Mouse (Mus musculus) cerebellum, adult 2 months (tissue): ENCODE results near the gene Asb18. TPM values are rescaled to one million over a fixed set of nuclear protein-coding genes. Genes with fewer than 3 reads are reported as not detected.

ENCODE experiments used
- DNase-seq, 2 experiments: peaks; one replicate each; pipeline ENCODE4 v3.0.0; 2021
- H3K27ac ChIP-seq: fragments of 200-500 bp; 2 replicates; pipeline ENCODE4 v1.5.1; 2012; ENCODE audit warnings: low read length, control low read depth, inconsistent platforms; ENCODE audit not compliant: insufficient read depth
- H3K27me3 ChIP-seq: fragments of 200-500 bp; 2 replicates; pipeline ENCODE4 v1.6.1; 2012; ENCODE audit warnings: inconsistent platforms, mild to moderate bottlenecking, low read length, moderate library complexity; ENCODE audit not compliant: control insufficient read depth, insufficient read depth
- H3K4me1 ChIP-seq: fragments of 200-500 bp; 2 replicates; pipeline ENCODE4 v1.6.1; 2011; ENCODE audit warnings: low read length; ENCODE audit not compliant: control insufficient read depth, insufficient read depth
- H3K4me3 ChIP-seq: fragments of 200-500 bp; replicated peaks from 2 replicates; pipeline ENCODE3; 2011; ENCODE audit warnings: mild to moderate bottlenecking, low read depth, low read length, control low read depth; ENCODE audit not compliant: insufficient read depth
- CTCF ChIP-seq: fragments of 200-500 bp; IDR thresholded peaks from 2 replicates; pipeline ENCODE4 v1.5.1; 2011; ENCODE audit warnings: low read depth, mild to moderate bottlenecking, control low read depth, low read length, moderate library complexity, borderline replicate concordance; ENCODE audit not compliant: insufficient read depth
- POLR2A ChIP-seq: fragments of 200-500 bp; IDR thresholded peaks from 2 replicates; pipeline ENCODE4 v1.6.1; 2011; ENCODE audit warnings: low read length, control low read depth, borderline replicate concordance; ENCODE audit not compliant: insufficient read depth
- WGBS: fragments of 180-500 bp; shearing (Covaris S2); methylation state at CpG from one replicate; pipeline ENCODE4 v1.1.7; 2018; 5-methylcytosine and 5-hydroxymethylcytosine counted together
- polyA plus RNA-seq: library from polyadenylated mRNA; depleted of rRNA; stranded (reverse); fragments of >200 nt; gene quantifications from 2 replicates; pipeline ENCODE4 v1.2.3, GENCODE M21; 2012

The Asb18 gene
- polyA plus RNA-seq, 1 experiment = 1.5 TPM

DNA sequence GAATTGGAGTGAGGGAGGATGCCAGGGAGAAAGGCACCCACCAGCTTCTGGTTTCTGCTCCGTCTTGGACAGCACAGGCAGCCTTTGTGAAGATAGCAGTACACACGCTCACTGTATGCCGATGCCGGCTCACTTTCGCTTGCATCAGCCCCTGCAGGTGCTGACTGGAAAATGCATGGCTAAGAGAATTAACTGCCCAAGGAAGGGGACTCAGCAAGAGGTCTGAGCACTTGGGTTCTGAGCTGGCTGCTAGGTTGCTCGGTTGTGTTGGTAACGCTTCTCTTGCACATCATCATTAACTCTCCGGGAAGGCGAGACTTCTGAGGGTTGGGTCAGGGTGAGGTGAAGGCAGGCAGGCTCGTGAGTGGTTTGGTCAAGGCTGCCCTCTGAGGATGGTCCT, 92.7 kb downstream of the Asb18 start:
- peaks cover 1% of the 10 kb centered on the region; the same call in 1 of the 2 replicates for H3K27me3 ChIP-seq
- H3K4me1 ChIP-seq = no peaks in the 10 kb centered on the region
- no peak for DNase-seq
- TF ChIP-seq POLR2A (no peak), CTCF (no peak)
- 4% methylated on average over 10 of the region's 10 CpGs for WGBS
- H3K27ac ChIP-seq = no peak overlapping the region
- no peak overlapping the region for H3K4me3 ChIP-seq

DNA sequence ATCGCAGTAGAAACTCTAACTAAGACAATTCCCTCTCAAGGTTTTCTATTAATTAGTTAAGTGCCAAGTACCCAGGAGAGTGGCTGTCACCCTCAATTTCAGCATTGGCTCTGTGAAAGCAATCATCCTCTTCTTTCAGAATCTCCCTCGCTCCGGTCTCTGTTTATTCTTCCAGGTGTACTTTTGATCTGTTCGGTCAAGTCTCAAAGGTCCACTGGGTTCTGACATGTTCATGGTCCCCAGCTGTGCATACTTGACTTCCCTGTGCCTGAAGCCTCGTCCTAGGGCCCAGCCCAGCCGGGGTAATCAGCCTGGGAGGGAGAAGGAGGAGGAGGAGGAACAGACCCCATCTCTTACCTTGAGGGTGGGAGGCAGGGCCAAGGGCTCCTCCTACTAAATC, 95.3 kb downstream of the Asb18 start:
- no peak for DNase-seq
- WGBS = 88% methylated on average over 6 of the region's 6 CpGs
- no peak overlapping the region for H3K4me3 ChIP-seq
- H3K27ac ChIP-seq = no peak overlapping the region
- TF ChIP-seq CTCF = no peak
- TF ChIP-seq POLR2A = no peak
- no peaks in the 10 kb centered on the region for H3K4me1 ChIP-seq
- peaks cover 1% of the 10 kb centered on the region; the same call in 1 of the 2 replicates for H3K27me3 ChIP-seq

DNA sequence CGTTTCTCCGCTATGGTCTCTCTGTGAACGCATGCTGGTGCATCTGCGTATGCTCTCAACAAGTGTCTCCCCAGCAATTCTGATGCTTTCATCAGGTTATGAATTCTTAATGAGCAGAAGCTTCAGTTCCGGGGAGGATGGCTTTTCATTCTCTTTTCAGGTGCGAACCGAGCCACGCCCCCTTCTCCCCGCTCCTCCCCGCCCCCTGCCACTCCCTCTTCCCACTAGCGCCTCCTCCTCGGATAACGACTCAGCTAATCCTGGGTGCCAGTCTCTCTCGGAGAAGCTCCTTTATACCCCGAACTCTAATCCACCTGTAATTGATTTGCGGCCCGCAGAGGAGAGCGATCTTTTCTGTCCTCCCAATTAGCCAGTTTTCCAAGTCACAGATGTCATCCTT, 96.4 kb downstream of the Asb18 start:
- H3K4me3 ChIP-seq = no peak overlapping the region
- H3K4me1 ChIP-seq = no peaks in the 10 kb centered on the region
- TF ChIP-seq POLR2A (no peak), CTCF (no peak)
- no peak overlapping the region for H3K27ac ChIP-seq
- peaks cover 1% of the 10 kb centered on the region; the same call in 1 of the 2 replicates for H3K27me3 ChIP-seq
- 39% methylated on average over 18 of the region's 18 CpGs for WGBS
- no peak for DNase-seq

DNA sequence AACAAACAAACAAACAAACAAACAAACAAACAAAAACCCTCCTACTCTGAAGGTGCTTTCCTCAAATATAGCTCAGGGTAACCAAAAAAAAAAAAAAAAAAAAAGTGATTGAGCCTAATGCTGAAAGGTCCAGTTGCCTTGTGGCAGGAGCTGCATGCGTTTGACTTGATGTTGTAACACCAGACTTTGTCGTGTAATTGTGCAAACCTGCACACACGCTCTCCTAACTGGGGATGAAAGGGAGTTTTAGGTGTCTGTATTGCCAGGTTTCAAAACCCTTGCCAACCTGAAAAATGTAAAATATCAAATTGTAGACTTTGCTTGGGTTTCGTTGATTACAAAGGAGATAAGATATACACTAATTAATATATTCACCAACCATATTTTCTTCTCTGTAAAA, 100.9 kb downstream of the Asb18 start:
- WGBS = 89% methylated on average over 4 of the region's 4 CpGs
- no peak for DNase-seq
- Histone ChIP-seq H3K4me3 (no peak overlapping the region), H3K27ac (no peak overlapping the region), H3K27me3 (no peaks in the 10 kb centered on the region; the same call in 1 of the 2 replicates), H3K4me1 (no peaks in the 10 kb centered on the region)
- TF ChIP-seq CTCF = no peak
- TF ChIP-seq POLR2A = no peak

DNA sequence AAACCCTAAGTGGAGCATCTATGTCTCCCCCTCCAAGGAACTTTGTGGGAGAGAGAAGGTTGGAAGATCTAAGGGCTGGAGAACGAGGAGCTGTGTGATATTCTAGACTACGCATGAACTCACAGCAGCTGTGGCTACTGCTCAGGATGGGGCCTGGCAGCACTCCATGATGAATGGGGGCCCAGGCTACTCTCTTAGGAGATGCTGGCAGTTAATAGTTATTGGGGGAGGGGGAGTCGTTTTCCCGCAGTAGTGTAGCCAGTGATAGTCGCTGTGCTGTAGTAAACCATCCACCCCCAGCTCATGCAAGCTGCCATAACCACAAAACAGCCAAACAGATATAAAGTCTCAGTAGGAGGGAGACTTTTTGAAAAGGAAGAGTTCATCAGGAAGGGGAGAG, 102.1 kb downstream of the Asb18 start:
- TF ChIP-seq POLR2A = no peak
- no peak for TF ChIP-seq CTCF
- no peaks in the 10 kb centered on the region for H3K4me1 ChIP-seq
- H3K4me3 ChIP-seq = no peak overlapping the region
- H3K27me3 ChIP-seq = no peaks in the 10 kb centered on the region; the same call in 1 of the 2 replicates
- no peak overlapping the region for H3K27ac ChIP-seq
- 19% methylated on average over 5 of the region's 5 CpGs for WGBS
- no peak for DNase-seq

DNA sequence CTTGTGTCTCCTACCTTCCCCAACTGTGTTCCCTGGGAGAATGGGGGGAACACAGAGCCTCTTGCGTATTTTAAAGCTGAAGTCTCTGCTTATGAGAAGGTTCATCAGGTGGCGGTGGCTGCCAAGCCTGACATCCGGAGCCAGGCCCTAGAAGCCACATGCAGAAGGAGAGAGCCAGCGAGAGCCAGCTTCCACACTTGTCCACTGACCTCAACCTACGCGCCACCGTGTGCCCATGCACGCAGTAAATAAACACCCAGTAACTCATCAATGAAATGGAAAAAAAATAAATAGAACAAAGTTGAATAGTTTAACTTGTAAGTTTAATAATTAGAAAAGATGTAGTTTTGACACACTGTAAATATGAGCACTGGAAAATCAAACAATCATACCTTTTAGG, 104.7 kb downstream of the Asb18 start:
- TF ChIP-seq CTCF = no peak

DNA sequence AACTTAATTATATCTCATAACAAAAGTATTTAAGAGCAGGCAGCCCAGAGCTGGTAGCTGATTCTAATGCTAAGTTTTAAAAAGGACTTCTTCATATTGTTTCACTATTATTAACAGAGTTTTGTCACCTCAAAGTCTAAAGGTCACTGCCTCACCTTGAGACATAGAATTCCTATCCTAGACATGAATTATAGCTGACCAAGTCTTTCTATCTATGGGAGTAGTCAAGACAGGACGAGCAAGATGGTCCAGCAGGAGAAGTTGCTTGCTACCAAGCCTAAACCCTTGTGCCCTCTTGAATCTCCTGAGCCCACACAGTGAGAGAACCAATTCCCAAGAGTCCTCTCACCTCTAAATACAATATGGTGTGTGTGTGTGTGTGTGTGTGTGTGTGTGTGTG, 111.8 kb downstream of the Asb18 start:
- H3K27ac ChIP-seq = no peak overlapping the region
- no peaks in the 10 kb centered on the region for H3K4me1 ChIP-seq
- DNase-seq = no peak
- WGBS = 90% methylated on average over 1 of the region's 1 CpGs
- no peak overlapping the region for H3K4me3 ChIP-seq
- H3K27me3 ChIP-seq = no peaks in the 10 kb centered on the region
- TF ChIP-seq POLR2A (no peak), CTCF (no peak)

More for the DNA sequence above, 104.7 kb downstream of the Asb18 start:
- no peak for DNase-seq
- no peaks in the 10 kb centered on the region; the same call in 1 of the 2 replicates for H3K27me3 ChIP-seq
- no peak overlapping the region for H3K4me3 ChIP-seq
- 57% methylated on average over 8 of the region's 8 CpGs for whole genome bisulfite sequencing
- H3K27ac ChIP-seq = no peak overlapping the region
- H3K4me1 ChIP-seq = no peaks in the 10 kb centered on the region

DNA sequence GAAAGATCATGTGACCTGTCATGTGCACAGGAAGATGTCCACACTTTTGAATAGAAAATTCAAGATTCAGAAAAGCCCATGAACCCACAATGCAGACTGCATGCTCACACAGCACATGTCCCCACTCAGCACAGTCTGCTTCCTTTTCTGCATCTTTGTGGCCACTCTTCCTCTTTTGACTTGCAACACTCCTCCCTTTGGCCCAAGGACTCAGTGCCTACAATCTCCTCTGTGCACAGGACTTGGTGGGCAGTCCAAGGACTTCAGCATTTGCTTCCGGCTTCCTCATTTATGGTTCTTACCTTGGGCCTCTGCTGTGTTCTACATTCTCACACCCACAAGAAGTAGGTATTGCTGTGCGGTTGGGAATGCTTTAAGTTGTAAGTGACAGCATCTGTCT, 112.2 kb downstream of the Asb18 start:
- WGBS = 94% methylated on average over 2 of the region's 2 CpGs
- Histone ChIP-seq H3K4me1 (no peaks in the 10 kb centered on the region), H3K27ac (no peak overlapping the region), H3K27me3 (no peaks in the 10 kb centered on the region), H3K4me3 (no peak overlapping the region)
- TF ChIP-seq POLR2A (no peak), CTCF (no peak)
- no peak for DNase-seq
